Mouse (Mus musculus) CD8-positive naive resting alpha-beta T cell, adult 2 months (primary cell): ENCODE measurements around the gene Nf2.

Experiments
- DNase-seq, 2 experiments: peaks; one replicate each; pipeline ENCODE4 v3.0.0; 2022; ENCODE audit warnings: low read depth in 2 of 2, low spot score in 2 of 2

Nf2 gene

GRCm38 (mm10) chr11:4752836-4753235, 96.5 kb downstream of the Nf2 start:
- no peak for DNase-seq

- no peak for DNase-seq
Observed at GRCm38 (mm10) chr11:4750263-4750662, 99.1 kb downstream of the Nf2 start.

GRCm38 (mm10) chr11:4747285-4747684, 102.1 kb downstream of the Nf2 start:
- no peak for DNase-seq

- no peak for DNase-seq
Observed at GRCm38 (mm10) chr11:4746733-4747132, 102.6 kb downstream of the Nf2 start, which contains the start of gene Cabp7. Cabp7 (minus strand) TSS chr11:4746778.

- DNase-seq = no peak
Observed at GRCm38 (mm10) chr11:4745969-4746368, 103.4 kb downstream of the Nf2 start.

GRCm38 (mm10) chr11:4744691-4745090, 104.6 kb downstream of the Nf2 start:
- DNase-seq = no peak

- DNase-seq = no peak
Observed at GRCm38 (mm10) chr11:4740785-4741184, 108.6 kb downstream of the Nf2 start.

GRCm38 (mm10) chr11:4738719-4739118, 110.6 kb downstream of the Nf2 start:
- no peak for DNase-seq

GRCm38 (mm10) chr11:4737682-4738081, 111.7 kb downstream of the Nf2 start:
- no peak for DNase-seq

GRCm38 (mm10) chr11:4736355-4736754, 113.0 kb downstream of the Nf2 start:
- DNase-seq = no peak

- no peak for DNase-seq
Observed at GRCm38 (mm10) chr11:4734179-4734578, 115.2 kb downstream of the Nf2 start.

- DNase-seq = no peak
Observed at GRCm38 (mm10) chr11:4731781-4732180, 117.6 kb downstream of the Nf2 start.

GRCm38 (mm10) chr11:4730913-4731312, 118.4 kb downstream of the Nf2 start:
- DNase-seq = no peak

GRCm38 (mm10) chr11:4730096-4730495, 119.2 kb downstream of the Nf2 start:
- no peak for DNase-seq

- no peak for DNase-seq
Observed at GRCm38 (mm10) chr11:4729603-4730002, 119.7 kb downstream of the Nf2 start.

- DNase-seq = no peak
Observed at GRCm38 (mm10) chr11:4721728-4722127, 127.6 kb downstream of the Nf2 start.

- DNase-seq = no peak
Observed at GRCm38 (mm10) chr11:4720900-4721580, 128.3 kb downstream of the Nf2 start.

GRCm38 (mm10) chr11:4720393-4720792, 128.9 kb downstream of the Nf2 start:
- no peak for DNase-seq

GRCm38 (mm10) chr11:4719961-4720360, 129.4 kb downstream of the Nf2 start:
- DNase-seq = no peak

- no peak for DNase-seq
Observed at GRCm38 (mm10) chr11:4718548-4718947, 130.8 kb downstream of the Nf2 start.

- DNase-seq = no peak
Observed at GRCm38 (mm10) chr11:4716530-4717236, 132.7 kb downstream of the Nf2 start.
